Mouse (Mus musculus) neural tube, embryonic 15.5 days (tissue): ENCODE measurements at regions not wholly inside any gene's neighbourhood (a gene's known extent, or its start where the extent isn't known, plus 50 kb on each side); places are given as distances from the start of the nearest gene placed in this dataset.

Source experiments
- ATAC-seq: fragments of 200-750 bp; cut with Nextera tagmentation; 2 replicates; pipeline ENCODE4 v1.8.0; 2017; ENCODE audit warnings: mild to moderate bottlenecking, moderate TSS enrichment, moderate library complexity; ENCODE audit not compliant: low FRiP score
- H3K27ac ChIP-seq: fragments of 300-500 bp; sonication (generic); replicated peaks from 2 replicates; pipeline ENCODE4 v1.5.1; 2015; ENCODE audit warnings: mild to moderate bottlenecking, inconsistent platforms
- H3K27me3 ChIP-seq: fragments of 300-500 bp; sonication (generic); replicated peaks from 2 replicates; pipeline ENCODE4 v1.6.1; 2015; ENCODE audit warnings: inconsistent platforms
- H3K36me3 ChIP-seq: fragments of 300-500 bp; sonication (generic); 2 replicates; pipeline ENCODE4 v1.6.1; 2015; ENCODE audit warnings: inconsistent platforms
- H3K4me1 ChIP-seq: fragments of 300-500 bp; sonication (generic); 2 replicates; pipeline ENCODE4 v1.6.1; 2015; ENCODE audit warnings: inconsistent platforms
- H3K4me2 ChIP-seq: fragments of 300-500 bp; sonication (generic); 2 replicates; pipeline ENCODE4 v1.6.1; 2015; ENCODE audit warnings: inconsistent platforms, mild to moderate bottlenecking, moderate library complexity
- H3K4me3 ChIP-seq: fragments of 300-500 bp; sonication (generic); replicated peaks from 2 replicates; pipeline ENCODE4 v1.5.1; 2015; ENCODE audit warnings: mild to moderate bottlenecking, inconsistent platforms
- H3K9ac ChIP-seq: fragments of 300-500 bp; sonication (generic); replicated peaks from 2 replicates; pipeline ENCODE4 v1.6.1; 2015; ENCODE audit warnings: mild to moderate bottlenecking, inconsistent platforms
- H3K9me3 ChIP-seq: fragments of 300-500 bp; sonication (generic); replicated peaks from 2 replicates; pipeline ENCODE4 v1.6.1; 2016; ENCODE audit warnings: inconsistent platforms
- WGBS: fragments of 180-500 bp; shearing (Covaris S2); methylation state at CpG from one replicate; pipeline ENCODE4 v1.1.7; 2015; ENCODE audit warnings: mixed read lengths; 5-methylcytosine and 5-hydroxymethylcytosine counted together

GRCm38 (mm10) chr2:106561571-106562090 is 131.4 kb upstream of the Mpped2 start:
- no peak overlapping the region for H3K4me2 ChIP-seq
- H3K9me3 ChIP-seq, result no peaks in the 10 kb centered on the region
- no peak for ATAC-seq
- no peaks in the 10 kb centered on the region for H3K27me3 ChIP-seq
- no peak overlapping the region for H3K27ac ChIP-seq
- H3K4me1 ChIP-seq, result no peaks in the 10 kb centered on the region
- H3K4me3 ChIP-seq, result no peak overlapping the region
- no peaks in the 10 kb centered on the region for H3K36me3 ChIP-seq
- no peak overlapping the region for H3K9ac ChIP-seq
- WGBS, result 68% methylated on average over 3 of the region's 3 CpGs

- 84% methylated on average over 1 of the region's 1 CpGs for WGBS
- H3K9me3 ChIP-seq, result no peaks in the 10 kb centered on the region
- no peak for ATAC-seq
- H3K27me3 ChIP-seq, result no peaks in the 10 kb centered on the region
- H3K27ac ChIP-seq, result no peak overlapping the region
- no peak overlapping the region for H3K4me2 ChIP-seq
- no peaks in the 10 kb centered on the region for H3K36me3 ChIP-seq
- no peak overlapping the region for H3K9ac ChIP-seq
- no peak overlapping the region for H3K4me3 ChIP-seq
- H3K4me1 ChIP-seq, result no peaks in the 10 kb centered on the region
Observed at GRCm38 (mm10) chr2:106570226-106570625, 122.8 kb upstream of the Mpped2 start.

- Histone ChIP-seq H3K4me1 (no peaks in the 10 kb centered on the region), H3K27ac (no peak overlapping the region), H3K4me3 (no peak overlapping the region), H3K36me3 (no peaks in the 10 kb centered on the region), H3K9ac (no peak overlapping the region), H3K27me3 (no peaks in the 10 kb centered on the region), H3K9me3 (no peaks in the 10 kb centered on the region), H3K4me2 (no peak overlapping the region)
- 93% methylated on average over 3 of the region's 3 CpGs for WGBS
- no peak for ATAC-seq
Observed at GRCm38 (mm10) chr2:106571346-106571745, 121.7 kb upstream of the Mpped2 start.

GRCm38 (mm10) chr2:106571913-106572312 is 121.2 kb upstream of the Mpped2 start:
- Histone ChIP-seq H3K9me3 (no peaks in the 10 kb centered on the region), H3K27ac (no peak overlapping the region), H3K4me2 (no peak overlapping the region), H3K4me3 (no peak overlapping the region), H3K36me3 (no peaks in the 10 kb centered on the region), H3K9ac (no peak overlapping the region), H3K4me1 (no peaks in the 10 kb centered on the region), H3K27me3 (no peaks in the 10 kb centered on the region)
- WGBS, result 58% methylated on average over 2 of the region's 2 CpGs
- no peak for ATAC-seq

- Histone ChIP-seq H3K36me3 (no peaks in the 10 kb centered on the region), H3K9ac (no peak overlapping the region), H3K9me3 (no peaks in the 10 kb centered on the region), H3K27ac (no peak overlapping the region), H3K27me3 (no peaks in the 10 kb centered on the region), H3K4me1 (peaks cover 3% of the 10 kb centered on the region; the same call in 1 of the 2 replicates), H3K4me3 (no peak overlapping the region), H3K4me2 (no peak overlapping the region)
- no peak for ATAC-seq
- 48% methylated on average over 4 of the region's 4 CpGs for WGBS
Observed at GRCm38 (mm10) chr2:106576746-106577323, 116.2 kb upstream of the Mpped2 start.

GRCm38 (mm10) chr2:106578062-106578461 is 115.0 kb upstream of the Mpped2 start:
- Histone ChIP-seq H3K4me1 (peaks cover 3% of the 10 kb centered on the region; the same call in 1 of the 2 replicates), H3K9ac (no peak overlapping the region), H3K4me2 (no peak overlapping the region), H3K27me3 (no peaks in the 10 kb centered on the region), H3K27ac (no peak overlapping the region), H3K9me3 (no peaks in the 10 kb centered on the region), H3K4me3 (no peak overlapping the region), H3K36me3 (no peaks in the 10 kb centered on the region)
- ATAC-seq, result no peak
- 44% methylated on average over 1 of the region's 1 CpGs for WGBS

- no peaks in the 10 kb centered on the region for H3K9me3 ChIP-seq
- no peaks in the 10 kb centered on the region for H3K36me3 ChIP-seq
- no peak overlapping the region for H3K9ac ChIP-seq
- peaks cover 3% of the 10 kb centered on the region; the same call in 1 of the 2 replicates for H3K4me1 ChIP-seq
- H3K4me2 ChIP-seq, result no peak overlapping the region
- ATAC-seq, result no peak
- no peak overlapping the region for H3K4me3 ChIP-seq
- H3K27ac ChIP-seq, result no peak overlapping the region
- H3K27me3 ChIP-seq, result no peaks in the 10 kb centered on the region
- WGBS, result 56% methylated on average over 5 of the region's 5 CpGs
Observed at GRCm38 (mm10) chr2:106580663-106581062, 112.4 kb upstream of the Mpped2 start.

GRCm38 (mm10) chr2:106621251-106621650 is 71.8 kb upstream of the Mpped2 start:
- H3K9ac ChIP-seq, result no peak overlapping the region
- H3K27me3 ChIP-seq, result no peaks in the 10 kb centered on the region
- H3K4me3 ChIP-seq, result no peak overlapping the region
- H3K36me3 ChIP-seq, result no peaks in the 10 kb centered on the region
- no peaks in the 10 kb centered on the region for H3K9me3 ChIP-seq
- no peaks in the 10 kb centered on the region for H3K4me1 ChIP-seq
- no peak for ATAC-seq
- H3K4me2 ChIP-seq, result no peak overlapping the region
- WGBS, result 87% methylated on average over 3 of the region's 3 CpGs
- H3K27ac ChIP-seq, result no peak overlapping the region

- ATAC-seq, result no peak
- Histone ChIP-seq H3K27me3 (no peaks in the 10 kb centered on the region), H3K4me2 (no peak overlapping the region), H3K36me3 (no peaks in the 10 kb centered on the region), H3K27ac (no peak overlapping the region), H3K4me1 (no peaks in the 10 kb centered on the region), H3K9ac (no peak overlapping the region), H3K9me3 (no peaks in the 10 kb centered on the region), H3K4me3 (no peak overlapping the region)
- 86% methylated on average over 5 of the region's 5 CpGs for WGBS
Observed at GRCm38 (mm10) chr2:106622326-106622725, 70.7 kb upstream of the Mpped2 start.

- H3K9ac ChIP-seq, result no peak overlapping the region
- 87% methylated on average over 2 of the region's 2 CpGs for WGBS
- no peaks in the 10 kb centered on the region for H3K4me1 ChIP-seq
- H3K4me2 ChIP-seq, result no peak overlapping the region
- ATAC-seq, result no peak
- H3K27ac ChIP-seq, result no peak overlapping the region
- H3K36me3 ChIP-seq, result no peaks in the 10 kb centered on the region
- H3K27me3 ChIP-seq, result no peaks in the 10 kb centered on the region
- H3K4me3 ChIP-seq, result no peak overlapping the region
- H3K9me3 ChIP-seq, result no peaks in the 10 kb centered on the region
Observed at GRCm38 (mm10) chr2:106623680-106624079, 69.4 kb upstream of the Mpped2 start.

GRCm38 (mm10) chr2:106631986-106632385 is 61.1 kb upstream of the Mpped2 start:
- WGBS, result 84% methylated on average over 8 of the region's 8 CpGs
- Histone ChIP-seq H3K4me1 (no peaks in the 10 kb centered on the region), H3K4me3 (no peak overlapping the region), H3K4me2 (no peak overlapping the region), H3K9me3 (no peaks in the 10 kb centered on the region), H3K27ac (no peak overlapping the region), H3K27me3 (no peaks in the 10 kb centered on the region), H3K9ac (no peak overlapping the region), H3K36me3 (no peaks in the 10 kb centered on the region)
- no peak for ATAC-seq
